Mouse (Mus musculus): ENCODE data around the gene Cacna1h.

Cacna1h gene

DNA sequence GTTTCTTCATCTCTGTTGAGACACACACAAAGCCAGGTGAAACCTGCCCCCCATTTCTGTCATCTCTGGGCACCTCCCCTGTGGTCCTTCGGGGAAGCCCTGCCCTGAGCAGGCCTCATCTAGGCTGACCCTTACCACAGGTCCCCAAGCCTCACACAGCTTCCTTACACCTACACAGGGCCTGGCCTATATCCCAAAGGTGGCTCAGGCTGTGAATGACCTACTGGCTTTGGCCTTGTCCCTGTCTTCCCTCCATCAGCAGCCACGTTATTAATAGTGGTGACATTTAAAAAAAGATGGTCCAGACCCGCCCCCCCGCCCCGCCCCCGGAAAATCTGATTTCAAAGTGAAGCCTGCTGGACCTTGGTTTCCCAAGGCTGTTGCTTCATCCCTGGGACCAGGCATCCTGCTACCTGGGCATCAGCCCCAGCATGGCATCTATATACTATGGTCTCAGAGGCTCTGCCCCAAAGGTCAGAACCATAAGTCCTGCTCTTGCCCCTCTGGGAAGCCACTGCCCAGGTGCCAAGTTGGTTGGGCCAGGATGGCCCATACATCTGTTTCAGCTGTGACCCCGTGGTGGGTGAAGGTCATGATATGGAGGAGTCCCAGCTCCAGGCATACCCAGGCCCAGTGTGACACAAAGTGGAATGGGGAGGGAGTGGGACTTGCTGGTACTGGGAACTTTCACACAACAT, 25.1 kb downstream of the Cacna1h start:
- DNase-seq (ENCODE audit: low spot score in 2 of 2) = no peak

DNA sequence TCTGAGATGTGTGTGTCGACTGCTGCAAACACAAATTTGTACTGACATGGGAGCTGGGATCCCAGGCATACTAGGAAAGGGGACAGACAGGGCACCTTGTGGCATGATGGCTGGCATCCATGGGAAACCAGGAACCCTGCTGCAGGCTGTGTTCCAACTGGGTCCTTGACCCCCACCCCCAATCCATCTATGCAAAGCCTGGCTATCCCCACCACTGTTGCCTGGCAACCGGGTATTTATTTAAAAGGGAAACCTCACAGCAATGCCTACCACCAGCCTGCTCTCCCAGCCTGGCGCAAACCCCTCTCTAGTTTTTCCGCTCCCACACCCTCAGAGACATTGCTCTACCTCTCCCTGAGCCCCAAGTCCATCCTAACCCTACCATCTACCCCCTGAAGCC, 26.2 kb downstream of the Cacna1h start:
- no peak for DNase-seq (ENCODE audit: low spot score in 2 of 2)

DNA sequence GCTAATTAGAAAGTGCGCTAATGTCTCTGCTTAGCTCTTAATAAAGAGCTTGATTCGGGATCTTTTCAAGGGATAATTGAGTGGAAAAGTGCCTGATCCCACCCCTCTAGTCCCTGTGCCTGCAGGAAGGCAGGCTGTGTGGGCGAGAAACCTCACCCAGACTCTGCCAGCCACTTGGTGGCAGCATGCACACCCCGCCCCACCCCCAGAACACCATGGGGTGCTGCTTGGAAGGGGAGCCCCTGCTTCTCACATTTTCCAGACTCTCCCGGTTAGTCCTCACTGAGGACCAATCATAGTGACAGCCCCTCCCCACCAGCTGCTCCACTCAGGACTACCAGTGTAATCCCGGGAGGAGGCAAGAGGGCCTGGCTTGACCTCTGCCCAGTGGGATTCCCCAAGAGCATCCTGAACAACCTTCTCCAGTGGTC, 27.6 kb downstream of the Cacna1h start:
- no peak for DNase-seq (ENCODE audit: low spot score in 2 of 2)

DNA sequence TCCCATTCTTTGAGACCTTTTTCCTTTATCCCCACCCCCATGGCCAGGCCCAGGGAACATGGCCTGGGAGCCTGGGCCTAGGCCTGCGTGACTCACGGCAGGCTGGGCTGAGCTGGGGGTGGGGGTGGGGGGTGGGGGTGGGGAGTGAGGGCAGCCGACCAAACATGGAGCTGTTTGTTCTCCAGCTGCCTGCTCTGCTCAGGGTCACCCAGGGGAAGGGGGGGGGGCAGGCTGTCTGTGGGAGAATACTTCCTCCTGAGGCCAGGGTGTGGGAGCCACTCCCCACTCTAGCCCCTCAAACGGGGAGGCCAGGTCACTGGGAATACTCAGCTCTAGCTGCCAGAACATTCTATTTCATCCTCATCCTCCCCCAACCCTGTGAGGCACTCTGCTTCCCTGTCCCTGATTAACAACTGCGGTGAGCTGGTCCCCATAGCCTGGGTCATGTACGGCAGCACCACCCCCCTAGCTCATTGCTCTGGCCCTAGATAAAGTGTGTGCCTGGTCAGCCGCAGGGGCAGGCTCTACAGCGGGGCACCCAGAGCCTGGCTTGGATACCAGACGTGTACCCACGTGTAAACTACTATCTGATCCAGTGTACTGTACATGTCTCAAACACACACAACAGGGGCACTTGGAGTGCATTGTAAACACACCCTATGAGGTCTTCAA, 28.2 kb downstream of the Cacna1h start:
- no peak for DNase-seq (ENCODE audit: low spot score in 2 of 2)

DNA sequence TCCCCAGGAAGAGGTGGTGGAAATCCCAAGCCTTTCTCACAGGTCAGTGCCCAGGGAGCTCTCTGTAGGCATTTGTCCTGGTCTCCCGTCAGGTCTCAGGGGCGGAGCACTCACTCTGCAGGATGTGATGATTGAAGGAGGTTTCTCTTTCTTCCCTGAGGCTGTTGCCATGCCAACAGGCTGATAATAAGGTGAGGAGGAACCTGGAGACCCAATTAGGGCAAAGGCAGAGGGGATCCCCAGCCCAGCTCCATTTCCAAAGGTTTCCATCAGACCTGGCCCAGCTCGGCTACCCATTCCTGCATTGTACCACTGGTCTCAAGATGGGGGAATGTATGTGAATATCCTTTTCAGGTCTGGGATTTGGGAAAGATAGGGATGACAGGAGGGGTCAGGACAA, 29.4 kb downstream of the Cacna1h start:
- no peak for DNase-seq (ENCODE audit: low spot score in 2 of 2)

DNA sequence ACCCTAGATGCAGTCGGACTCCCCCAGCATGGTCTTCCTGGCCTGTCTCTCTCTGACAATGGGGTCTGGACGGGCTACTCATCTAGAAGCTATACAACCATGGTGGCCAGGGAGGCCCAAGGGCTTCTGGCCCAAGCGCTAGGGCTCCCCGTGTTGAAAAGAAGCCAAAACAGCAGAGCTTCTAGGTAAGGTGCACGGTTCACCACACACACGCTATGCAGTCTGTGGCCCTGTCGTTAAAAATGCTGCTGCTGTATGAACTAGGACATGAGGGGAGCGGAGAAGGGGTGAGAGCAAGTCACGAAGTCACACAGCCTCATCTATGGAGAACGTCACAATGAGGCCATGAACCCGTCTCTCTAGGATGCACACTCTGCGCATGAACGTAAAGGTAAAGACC, 31.4 kb downstream of the Cacna1h start:
- DNase-seq (ENCODE audit: low spot score in 2 of 2) = no peak

DNA sequence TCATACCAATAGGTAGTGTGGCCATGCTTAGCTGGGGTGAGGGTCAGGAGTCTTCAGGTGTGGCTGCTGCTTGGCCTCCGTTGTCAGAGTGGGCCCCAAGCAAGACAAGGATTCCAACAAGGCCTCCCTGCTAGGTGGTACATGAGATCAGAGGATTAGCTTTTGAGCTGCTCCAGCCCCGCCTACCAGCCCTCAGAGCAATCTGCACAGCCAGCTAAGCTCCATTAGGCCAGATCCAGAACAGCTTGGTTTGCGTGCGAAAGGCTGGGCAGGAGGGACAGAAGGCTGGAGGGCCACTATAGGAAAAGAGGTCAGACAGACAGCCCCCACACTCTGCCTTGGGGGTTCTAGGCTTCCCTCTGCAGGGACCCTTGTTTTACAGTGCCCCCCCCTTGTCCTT, 32.1 kb downstream of the Cacna1h start:
- DNase-seq (ENCODE audit: low spot score in 2 of 2) = no peak

DNA sequence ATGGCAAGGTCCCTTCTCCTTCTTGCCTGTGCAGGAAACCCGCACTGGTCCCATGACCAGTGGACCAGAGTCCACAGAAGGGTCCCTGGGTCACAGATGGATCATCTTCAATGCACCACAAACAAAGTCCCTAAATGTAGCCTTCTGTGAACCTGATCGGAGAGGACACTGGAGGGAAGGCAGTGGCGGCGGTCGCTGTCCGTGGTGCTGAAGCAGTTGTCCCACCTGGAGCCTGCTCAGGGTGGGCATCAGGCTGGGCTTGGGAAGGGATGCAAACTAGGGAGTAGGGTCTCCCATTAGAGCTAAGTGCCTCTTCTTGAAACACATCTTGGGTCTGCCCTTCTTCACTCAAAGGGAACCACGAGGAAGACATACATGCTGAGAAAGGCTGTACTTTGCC, 33.1 kb downstream of the Cacna1h start:
- no peak for DNase-seq (ENCODE audit: low spot score in 2 of 2)

DNA sequence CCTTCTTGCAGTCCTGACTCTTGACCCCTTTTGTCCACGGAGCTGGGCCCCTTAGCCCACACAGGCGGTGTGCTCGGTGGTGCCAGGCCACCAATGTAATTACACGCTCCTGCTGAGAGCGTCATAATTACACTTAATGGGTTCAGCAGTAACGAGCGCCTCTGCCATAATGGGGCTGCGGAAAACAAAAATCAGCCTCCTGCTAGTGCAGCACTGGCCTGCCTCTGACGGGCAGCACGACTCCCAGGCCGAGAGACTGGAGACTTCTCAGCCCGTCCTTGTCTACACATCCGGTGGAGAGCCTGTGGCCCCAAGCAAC, 35.1 kb downstream of the Cacna1h start:
- DNase-seq (ENCODE audit: low spot score in 2 of 2) = no peak

DNA sequence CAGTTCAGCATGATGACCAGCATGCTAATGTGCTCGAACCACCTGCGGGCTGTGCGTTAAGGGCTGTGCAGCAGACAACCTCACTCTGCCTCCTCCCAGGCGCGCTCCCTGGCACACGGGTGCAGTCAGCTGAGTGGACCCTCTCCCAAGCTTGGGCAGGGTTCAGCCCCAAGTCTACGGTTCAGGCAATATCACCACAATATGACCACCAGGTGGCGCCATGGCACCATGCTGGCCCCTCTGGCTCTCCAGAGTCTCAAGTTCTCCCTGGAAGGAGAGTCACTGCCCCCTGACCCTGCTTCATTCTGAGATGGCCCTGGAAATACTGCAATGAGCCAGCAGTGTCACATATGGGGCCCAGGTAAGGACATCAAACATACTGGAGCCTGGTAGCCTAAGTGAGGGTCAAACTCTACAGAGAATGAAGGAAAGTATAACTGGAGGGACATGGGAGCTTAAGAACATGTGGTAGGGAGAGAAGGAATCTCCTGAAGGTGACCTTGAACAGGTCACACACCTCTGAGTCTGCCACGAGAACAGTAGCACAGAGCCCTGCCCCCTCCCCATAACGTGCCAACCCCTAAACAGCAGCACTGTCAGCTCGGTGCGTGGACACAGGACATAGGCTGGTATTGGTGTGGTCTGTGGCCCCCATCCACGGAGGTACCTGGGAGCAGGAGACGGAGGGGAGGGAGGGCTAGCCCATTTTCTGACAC, 35.6 kb downstream of the Cacna1h start:
- peak; percentile 39 to 67 for DNase-seq (ENCODE audit: low spot score in 2 of 2)

DNA sequence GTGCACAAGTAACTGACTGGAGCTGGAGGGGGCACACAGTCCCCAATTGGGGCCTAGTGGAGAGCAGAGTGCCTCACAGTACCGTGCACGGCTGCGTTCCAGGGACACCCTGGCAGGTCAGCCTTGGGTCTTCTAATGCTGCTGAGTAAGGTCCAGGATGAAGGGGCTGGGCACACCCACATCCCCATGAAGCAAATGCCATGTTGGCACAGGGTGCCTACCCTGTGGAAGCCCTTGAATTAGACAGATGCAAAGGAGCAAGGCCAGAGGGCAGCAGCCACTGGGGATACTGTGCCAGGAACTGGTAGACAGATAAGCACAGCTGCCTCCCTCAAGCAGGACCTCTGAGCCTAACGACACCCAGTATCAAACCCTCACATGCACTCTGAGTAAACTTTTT, 39.1 kb downstream of the Cacna1h start:
- no peak for DNase-seq (ENCODE audit: low spot score in 2 of 2)

DNA sequence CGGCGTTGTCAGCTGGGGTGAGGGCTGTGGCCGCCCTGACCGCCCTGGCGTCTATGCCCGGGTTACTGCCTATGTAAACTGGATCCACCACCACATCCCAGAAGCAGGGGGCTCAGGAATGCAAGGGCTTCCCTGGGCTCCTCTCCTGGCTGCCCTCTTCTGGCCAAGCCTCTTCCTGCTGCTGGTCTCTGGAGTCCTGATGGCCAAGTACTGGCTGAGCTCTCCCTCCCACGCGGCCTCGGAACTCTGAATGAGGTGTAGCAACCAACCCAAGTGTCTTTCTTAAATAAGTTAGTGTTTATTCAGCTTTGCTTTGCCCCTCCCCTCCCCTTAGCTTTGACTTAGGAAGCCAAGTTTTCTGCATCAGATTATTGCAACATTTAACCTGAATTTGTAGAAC, 59.6 kb downstream of the Cacna1h start:
- no peak for DNase-seq (ENCODE audit: low spot score in 2 of 2)

DNA sequence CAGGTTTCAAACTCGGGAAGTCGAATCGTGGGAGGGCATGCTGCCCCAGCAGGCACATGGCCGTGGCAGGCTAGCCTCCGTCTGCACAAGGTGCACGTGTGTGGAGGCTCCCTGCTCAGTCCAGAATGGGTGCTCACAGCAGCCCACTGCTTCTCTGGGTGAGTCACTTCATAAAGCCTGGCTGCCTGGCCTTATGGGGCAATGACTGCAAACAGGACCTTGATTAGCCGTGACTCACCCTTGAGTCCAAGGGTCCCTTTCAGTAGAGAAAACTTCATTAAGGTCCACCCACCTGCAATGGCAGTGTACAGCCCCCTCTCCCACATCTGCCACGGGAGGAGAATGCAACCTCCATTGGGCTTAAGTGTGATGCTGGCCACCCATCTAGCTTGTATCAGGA, 61.1 kb downstream of the Cacna1h start:
- no peak for DNase-seq (ENCODE audit: low spot score in 2 of 2)

DNA sequence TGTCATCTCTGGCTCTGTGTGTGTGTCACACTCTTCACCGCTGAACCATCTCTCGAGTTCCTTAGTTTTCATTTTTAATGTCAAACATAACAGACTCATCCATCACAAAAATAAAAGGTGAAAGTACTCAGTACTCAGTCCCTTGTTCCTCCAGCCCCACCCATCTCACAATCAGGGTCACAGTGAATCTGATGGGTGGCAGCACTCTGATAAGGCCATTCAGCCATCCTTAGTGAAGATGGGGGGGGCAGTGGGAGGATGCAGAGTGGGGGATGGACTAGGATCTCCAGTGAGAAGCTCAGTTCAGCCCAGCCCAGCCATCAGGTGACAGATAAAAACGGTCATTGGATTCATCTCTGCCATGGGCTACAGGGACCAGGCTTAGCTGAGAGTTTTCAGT, 64.6 kb downstream of the Cacna1h start, which contains the start of gene Tpsg1:
Tpsg1 (plus strand) TSS at position 301 of the 400 bp plus-strand sequence.
- no peak for DNase-seq (ENCODE audit: low spot score in 2 of 2)

DNA sequence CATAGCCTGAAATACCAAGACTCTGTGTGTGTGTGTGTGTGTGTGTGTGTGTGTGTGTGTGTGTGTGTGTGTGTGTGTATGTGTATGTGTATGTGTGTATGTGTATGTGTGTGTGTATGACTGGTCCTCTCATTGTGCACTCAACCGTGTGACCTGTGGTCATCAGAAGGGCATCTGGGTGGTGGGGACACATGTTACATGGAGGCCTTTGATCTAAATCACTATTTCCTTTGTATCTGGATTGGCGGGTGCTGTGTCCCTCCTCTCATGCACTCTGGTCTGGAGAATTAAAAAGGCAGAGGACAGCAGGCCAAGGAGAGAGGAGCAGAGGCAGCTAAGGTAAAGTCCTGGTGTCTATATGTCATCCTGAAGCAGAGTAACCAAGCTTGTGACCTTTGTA, 67.6 kb downstream of the Cacna1h start, which contains the start of gene Tpsb2:
Tpsb2 (plus strand) TSS at position 301 of the 400 bp plus-strand sequence.
- no peak for DNase-seq (ENCODE audit: low spot score in 2 of 2)

DNA sequence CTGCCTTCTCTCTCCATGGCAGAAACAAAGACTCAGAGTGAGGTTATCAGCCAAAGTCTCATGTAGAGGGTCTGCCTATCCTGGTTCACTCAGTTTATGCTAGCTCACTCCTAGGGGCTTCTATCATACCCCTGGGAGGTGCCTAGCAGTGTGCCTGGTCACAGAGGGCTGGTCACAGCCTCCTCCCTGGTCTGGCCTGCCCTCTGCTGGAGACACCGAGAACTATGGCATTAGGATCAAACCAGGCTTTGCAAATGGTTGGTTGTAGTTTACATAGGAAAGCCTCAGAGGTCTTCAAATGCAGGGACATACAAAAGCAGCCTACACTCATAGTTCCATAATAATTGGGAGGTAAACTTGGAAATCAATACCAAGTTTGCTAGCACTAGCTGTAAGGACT, 69.9 kb downstream of the Cacna1h start:
- DNase-seq (ENCODE audit: low spot score in 2 of 2) = peak in 1 of 2 experiments; percentile 32

DNA sequence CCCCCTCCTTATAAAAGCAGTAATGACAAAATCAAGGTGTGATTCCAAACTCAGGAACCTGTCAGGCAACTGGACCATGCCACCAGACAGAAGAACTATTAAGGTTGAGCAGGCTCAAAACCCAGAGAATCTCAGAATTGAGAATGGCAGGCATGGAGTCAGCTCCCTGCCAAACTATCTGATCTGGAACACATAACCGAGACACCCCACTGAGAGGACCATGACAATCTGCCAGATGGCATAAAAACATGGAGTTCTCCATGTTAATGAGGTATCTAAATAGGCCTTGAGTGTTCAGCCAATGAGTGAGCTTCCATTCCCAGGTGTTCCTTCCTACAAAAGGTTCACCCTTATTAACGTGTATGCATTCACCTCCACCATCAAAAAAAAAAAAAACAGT, 72.3 kb downstream of the Cacna1h start:
- DNase-seq (ENCODE audit: low spot score in 2 of 2) = no peak

DNA sequence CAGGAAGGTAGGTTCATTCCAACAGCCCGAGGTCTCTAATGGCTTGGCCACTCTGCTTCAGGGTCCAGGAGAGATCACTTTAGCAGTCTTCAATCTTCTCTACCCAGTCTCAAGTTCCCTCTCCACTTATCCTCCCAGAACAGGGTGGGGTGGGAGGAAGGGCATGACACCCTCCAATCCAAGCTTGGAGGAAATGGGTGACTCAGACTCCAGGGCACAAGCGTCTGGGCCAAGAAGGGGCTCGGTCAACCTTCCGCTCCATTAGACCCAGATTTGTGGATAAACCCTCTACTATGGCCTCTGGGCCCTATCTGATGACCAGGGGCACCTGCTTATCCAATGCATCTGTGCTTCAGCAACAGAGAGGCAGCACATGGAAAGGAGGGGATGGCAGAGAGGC, 88.1 kb downstream of the Cacna1h start, which contains the start of gene Tpsab1:
Tpsab1 (minus strand) TSS at position 101 of the 400 bp plus-strand sequence.
- no peak for DNase-seq (ENCODE audit: low spot score in 2 of 2)

DNA sequence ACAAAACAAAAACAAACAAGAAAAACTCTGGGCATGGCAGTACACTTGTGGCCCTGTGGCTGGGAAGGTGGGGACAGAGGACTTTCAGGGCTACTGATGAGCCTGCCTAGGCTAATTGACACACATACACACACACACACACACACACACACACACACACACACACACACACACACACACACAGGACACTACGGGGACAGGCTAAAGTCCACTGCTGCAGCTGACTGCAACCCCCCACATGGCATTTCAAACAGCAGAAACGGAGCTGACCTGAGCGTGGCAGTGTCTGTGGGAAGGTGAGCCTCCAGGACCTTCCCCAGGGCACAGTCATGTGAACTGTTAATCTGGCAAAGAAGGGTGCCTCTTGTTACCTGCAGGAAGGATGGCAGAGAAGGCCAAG, 92.1 kb downstream of the Cacna1h start:
- no peak for DNase-seq (ENCODE audit: low spot score in 2 of 2)

DNA sequence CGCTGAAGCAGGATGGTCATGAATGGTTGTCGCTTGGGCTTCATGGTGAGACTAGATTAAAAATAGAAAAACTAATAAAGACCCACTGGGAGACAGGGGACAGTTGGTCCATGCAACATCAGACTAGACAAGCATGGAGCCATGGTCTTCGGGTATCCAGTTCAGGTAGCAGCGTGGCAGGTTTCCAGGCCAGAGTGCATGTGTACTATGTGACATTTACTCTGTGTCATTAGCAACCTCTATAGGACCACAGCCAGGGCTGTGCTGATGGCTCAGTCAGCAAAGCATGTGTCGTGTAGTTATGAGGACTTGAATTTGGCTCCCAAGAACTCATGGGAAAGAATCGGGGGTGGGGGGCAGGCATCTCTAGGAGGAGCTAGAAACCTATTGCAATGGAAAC, 93.6 kb downstream of the Cacna1h start:
- no peak for DNase-seq (ENCODE audit: low spot score in 2 of 2)

DNA sequence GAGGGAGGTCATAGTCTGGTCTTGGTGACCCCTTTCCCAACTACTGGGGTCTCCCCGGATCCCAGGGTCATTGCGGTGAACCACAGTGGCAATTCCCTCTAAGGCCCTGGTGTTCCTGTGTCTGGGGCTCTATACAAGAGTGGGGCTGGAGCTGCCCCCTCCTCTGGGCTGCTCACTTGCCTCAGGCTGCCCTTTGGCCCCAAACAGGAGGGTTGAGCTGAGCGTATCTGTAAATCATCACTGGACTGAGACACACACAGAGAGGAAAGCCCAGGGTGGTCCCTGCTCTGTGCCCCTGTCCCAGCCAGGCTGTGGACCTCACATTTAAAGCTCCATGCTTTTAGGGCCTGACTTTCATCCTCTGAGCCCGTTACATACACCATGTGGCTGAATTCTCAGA, 95.4 kb downstream of the Cacna1h start:
- DNase-seq (ENCODE audit: low spot score in 2 of 2) = no peak

DNA sequence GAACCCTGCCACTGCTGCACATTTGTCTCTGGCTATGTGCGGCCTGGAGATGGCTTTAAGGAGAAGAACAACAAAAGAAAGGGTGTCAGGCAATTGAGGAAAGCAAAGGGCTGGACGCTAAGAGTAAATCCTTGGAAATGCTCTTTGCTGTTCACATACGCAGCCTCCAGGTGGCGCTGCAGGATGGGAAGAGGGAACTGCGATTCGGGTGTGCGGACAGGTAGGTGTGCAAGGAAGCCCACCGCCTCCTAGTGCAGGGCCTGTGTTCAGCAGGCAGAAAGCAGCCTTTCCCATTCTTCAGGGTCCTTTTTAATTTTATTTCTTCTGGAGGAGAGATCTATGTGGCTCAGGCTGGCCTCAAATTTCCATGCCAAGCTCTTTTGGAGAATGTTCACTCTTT, 99.6 kb downstream of the Cacna1h start:
- peak; percentile 7 to 27 for DNase-seq (ENCODE audit: low spot score in 2 of 2)

DNA sequence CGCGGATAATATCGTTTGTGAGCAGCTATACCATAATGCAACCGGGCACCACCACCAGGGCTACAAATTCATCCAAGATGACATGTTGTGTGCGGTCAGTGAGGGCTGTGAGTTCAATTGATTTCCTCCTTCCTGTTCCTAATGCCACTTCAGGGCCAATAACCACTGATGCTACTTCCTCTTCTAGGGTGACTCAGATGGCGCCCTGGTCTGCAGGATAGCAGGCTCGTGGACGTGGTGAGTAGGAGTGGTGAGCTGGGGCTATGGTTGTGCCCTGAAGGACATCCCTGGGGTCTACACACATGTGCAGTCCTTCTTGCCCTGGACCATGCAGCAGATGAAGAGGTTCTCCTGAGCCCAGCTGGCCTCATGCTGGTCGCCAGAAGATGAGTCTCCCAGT, 101.3 kb downstream of the Cacna1h start:
- DNase-seq (ENCODE audit: low spot score in 2 of 2) = no peak

Data from urinary bladder, adult 18-20 months (tissue).